Mouse (Mus musculus) layer of hippocampus, postnatal 36 days (tissue): Measurements from ENCODE around the gene Pno1. TPM values are rescaled to one million over a fixed set of nuclear protein-coding genes. Genes with fewer than 3 reads are reported as not detected.
"Not testable (repeated sequence)": the region's sequence is repeated elsewhere in the genome, so short reads cannot be mapped to it uniquely, and the experiment has no call there.

Source experiments
- DNase-seq, 2 experiments: peaks; one replicate each; pipeline ENCODE4 v3.0.0; 2022
- total RNA-seq, 2 experiments: library from RNA; stranded (reverse); gene quantifications; 2 replicates each; pipeline ENCODE4 v1.2.3; 2021

Gene Pno1
- 10 to 100 TPM; 26.6 to 30.3 TPM for total RNA-seq

GRCm38 (mm10) chr11:17211258-17212140 is at the start of gene Pno1:
Pno1 (minus strand) TSS chr11:17211568.
- DNase-seq = peak; percentile 95

- DNase-seq = peak; percentile 15
Measured at GRCm38 (mm10) chr11:17257861-17258260, 46.5 kb upstream of the Pno1 start.

GRCm38 (mm10) chr11:17257443-17257842 is 46.1 kb upstream of the Pno1 start, which contains the start of gene C1d:
C1d (plus strand) TSS chr11:17257579.
- peak; percentile 93 to 94 for DNase-seq

- no peak for DNase-seq
Measured at GRCm38 (mm10) chr11:17256813-17257365, 45.5 kb upstream of the Pno1 start.

GRCm38 (mm10) chr11:17248715-17249114 is 37.3 kb upstream of the Pno1 start:
- no peak for DNase-seq

- not testable (repeated sequence) for DNase-seq
Measured at GRCm38 (mm10) chr11:17238598-17238997, 27.2 kb upstream of the Pno1 start.

- DNase-seq = no peak
Measured at GRCm38 (mm10) chr11:17236449-17237037, 25.2 kb upstream of the Pno1 start.

GRCm38 (mm10) chr11:17232792-17233191 is 21.4 kb upstream of the Pno1 start:
- DNase-seq = no peak

GRCm38 (mm10) chr11:17221126-17221525 is 9.8 kb upstream of the Pno1 start:
- DNase-seq = no peak

GRCm38 (mm10) chr11:17215475-17215874 is 4.1 kb upstream of the Pno1 start:
- DNase-seq = no peak

GRCm38 (mm10) chr11:17212903-17213509 is 1.6 kb upstream of the Pno1 start:
- no peak for DNase-seq

- DNase-seq = no peak
Measured at GRCm38 (mm10) chr11:17212141-17212495, 750 bp upstream of the Pno1 start.

- no peak for DNase-seq
Measured at GRCm38 (mm10) chr11:17202481-17202880, 8.9 kb downstream of the Pno1 start.

- no peak for DNase-seq
Measured at GRCm38 (mm10) chr11:17200936-17201335, 10.4 kb downstream of the Pno1 start.

GRCm38 (mm10) chr11:17199840-17200501 is 11.4 kb downstream of the Pno1 start:
- DNase-seq = no peak

GRCm38 (mm10) chr11:17199170-17199569 is 12.2 kb downstream of the Pno1 start:
- DNase-seq = no peak

GRCm38 (mm10) chr11:17192151-17192844 is 19.1 kb downstream of the Pno1 start:
- peak in 1 of 2 experiments; percentile 18 for DNase-seq

GRCm38 (mm10) chr11:17188786-17189185 is 22.6 kb downstream of the Pno1 start:
- DNase-seq = no peak

- no peak for DNase-seq
Measured at GRCm38 (mm10) chr11:17187649-17188048, 23.7 kb downstream of the Pno1 start.

GRCm38 (mm10) chr11:17183165-17183564 is 28.2 kb downstream of the Pno1 start:
- no peak for DNase-seq

- no peak for DNase-seq
Measured at GRCm38 (mm10) chr11:17181807-17182206, 29.6 kb downstream of the Pno1 start, which contains the start of gene Wdr92. Wdr92 (plus strand) TSS chr11:17182107.

GRCm38 (mm10) chr11:17180753-17181152 is 30.6 kb downstream of the Pno1 start:
- DNase-seq = no peak
